Mouse (Mus musculus) embryo, embryonic 10.5 days (tissue): ENCODE data around the gene Zfp36l3.
"Not testable (repeated sequence)": the region's sequence is repeated elsewhere in the genome, so short reads cannot be mapped to it uniquely, and the experiment has no call there.

Source experiments
- DNase-seq: peaks from one replicate; pipeline ENCODE4 v3.0.0-alpha.2; 2015; ENCODE audit warnings: low spot score

Gene Zfp36l3

DNA sequence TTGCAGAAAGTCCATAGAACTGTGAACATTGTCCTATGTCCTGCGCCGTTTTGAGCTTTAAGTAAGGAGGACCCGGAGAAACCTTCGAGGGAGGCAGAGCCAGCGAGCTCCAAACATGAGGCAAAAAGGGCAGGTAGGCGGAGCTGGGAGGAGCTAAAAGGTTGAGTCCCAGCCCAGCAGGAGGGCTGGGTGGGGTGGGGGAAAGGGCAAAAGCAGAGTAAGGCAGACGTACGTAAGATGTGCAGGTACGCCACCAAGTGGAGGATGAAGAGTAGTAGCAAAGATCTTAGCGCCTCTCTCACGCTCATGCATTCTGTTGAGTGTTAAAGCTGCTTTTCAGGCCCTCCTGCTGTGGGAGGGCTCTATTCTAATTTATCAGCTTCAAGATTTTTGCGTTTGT lies at the start of gene Zfp36l3:
Gene Zfp36l3, minus strand, starts transcription at position 119 of the 400 bp plus-strand sequence.
- no peak for DNase-seq

DNA sequence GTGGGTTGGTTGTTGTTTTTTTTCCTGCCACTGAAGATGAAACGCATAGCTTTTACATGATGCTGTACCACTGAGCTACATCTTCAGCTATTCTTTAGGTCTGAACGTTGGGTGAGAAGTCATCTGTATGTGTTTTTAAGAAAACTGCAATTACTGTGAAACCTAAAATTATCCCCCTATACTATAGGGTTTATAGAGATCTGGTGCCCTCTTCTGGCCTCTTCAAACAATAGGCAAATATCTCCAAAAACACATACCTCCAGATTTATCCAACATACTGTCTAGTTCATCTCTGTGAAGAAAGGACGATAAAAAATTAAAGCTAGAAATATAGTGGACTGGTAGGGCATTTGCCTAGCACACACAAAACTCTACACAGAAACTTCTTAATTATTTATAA lies 22.9 kb upstream of the Zfp36l3 start:
- DNase-seq = peak; percentile 50

DNA sequence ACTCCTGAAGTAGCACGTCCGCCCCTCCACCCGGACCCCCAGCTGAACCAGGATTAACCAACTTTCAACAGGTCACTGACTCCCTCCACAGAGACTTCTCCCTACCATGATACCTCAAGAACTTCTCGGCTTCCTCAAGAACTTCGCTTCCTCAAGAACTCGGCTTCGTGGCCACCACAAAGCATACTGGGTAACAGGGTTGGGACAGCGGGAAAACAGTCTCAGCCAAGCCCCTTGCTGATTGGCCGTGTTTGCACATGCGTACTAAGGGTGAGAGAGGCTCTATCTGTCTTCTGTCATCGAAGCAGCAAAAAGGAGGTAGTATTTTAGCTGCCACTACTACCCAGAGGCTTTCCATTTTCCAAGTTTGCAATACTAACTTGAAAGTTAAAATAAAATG lies 21.3 kb upstream of the Zfp36l3 start, which contains the start of gene Xlr:
Gene Xlr, minus strand, starts transcription at position 188 of the 400 bp plus-strand sequence.
- DNase-seq = not testable (repeated sequence)

DNA sequence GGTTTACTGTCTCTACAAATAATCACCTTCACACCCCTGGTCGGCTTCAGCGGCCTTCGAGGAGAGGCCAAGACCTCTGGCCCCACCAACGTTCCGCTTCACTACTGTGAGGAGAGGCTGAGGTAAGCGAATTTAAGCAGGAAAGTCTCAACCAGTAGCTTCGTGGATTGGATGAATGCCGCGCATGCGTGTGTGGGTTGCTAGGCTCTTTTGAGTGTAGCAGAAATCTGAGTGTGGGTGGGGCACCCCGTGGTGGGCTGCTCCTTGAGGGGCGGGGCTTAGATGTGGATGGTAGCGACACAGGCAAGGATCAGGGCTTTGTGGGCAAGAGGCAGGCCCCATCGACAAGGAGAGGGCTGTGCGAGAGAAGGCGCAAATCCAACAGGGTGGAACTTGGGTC lies 18.5 kb downstream of the Zfp36l3 start, which contains the start of gene 1700013H16Rik:
Gene 1700013H16Rik, minus strand, starts transcription at position 96 of the 400 bp plus-strand sequence.
- DNase-seq = no peak

DNA sequence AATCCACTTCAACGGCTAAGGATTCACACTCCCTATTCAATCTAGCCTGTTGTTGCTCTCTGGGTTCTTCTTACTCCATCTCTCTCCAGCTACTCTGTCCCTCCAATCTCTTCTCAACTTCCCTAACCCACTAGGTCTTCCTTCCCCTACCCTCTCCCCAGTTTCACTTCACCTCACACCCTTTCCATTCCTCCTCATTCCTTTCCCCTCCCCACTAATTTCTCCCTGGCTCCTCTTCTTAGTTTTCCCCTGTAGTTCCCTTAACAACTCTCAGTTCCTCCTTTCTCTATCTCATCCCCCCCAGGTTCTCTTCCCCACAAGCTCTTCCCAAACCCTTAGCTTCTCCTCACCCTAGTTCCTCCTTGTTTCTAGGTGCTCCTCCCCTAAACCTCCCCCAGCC lies 23.3 kb downstream of the Zfp36l3 start:
- DNase-seq = no peak

DNA sequence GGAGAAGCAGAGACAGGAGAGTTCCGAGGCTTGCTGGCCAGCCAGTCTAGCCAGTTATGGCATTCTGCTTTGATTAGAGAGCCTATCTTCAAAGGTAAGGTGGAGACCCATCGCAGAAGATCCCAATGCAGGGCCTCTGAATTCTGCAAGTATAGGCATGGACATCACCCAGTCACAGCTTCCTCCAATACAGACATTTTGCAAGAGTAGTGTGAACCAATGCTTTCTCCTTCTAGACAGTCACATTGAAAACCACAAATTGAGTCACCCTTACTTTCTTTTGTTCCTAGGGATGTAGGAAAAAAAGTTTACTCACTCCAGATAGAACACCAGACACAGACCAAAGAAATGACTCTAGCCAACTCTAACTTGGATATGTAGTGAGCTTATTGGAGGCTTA lies 47.2 kb downstream of the Zfp36l3 start:
- DNase-seq = no peak

DNA sequence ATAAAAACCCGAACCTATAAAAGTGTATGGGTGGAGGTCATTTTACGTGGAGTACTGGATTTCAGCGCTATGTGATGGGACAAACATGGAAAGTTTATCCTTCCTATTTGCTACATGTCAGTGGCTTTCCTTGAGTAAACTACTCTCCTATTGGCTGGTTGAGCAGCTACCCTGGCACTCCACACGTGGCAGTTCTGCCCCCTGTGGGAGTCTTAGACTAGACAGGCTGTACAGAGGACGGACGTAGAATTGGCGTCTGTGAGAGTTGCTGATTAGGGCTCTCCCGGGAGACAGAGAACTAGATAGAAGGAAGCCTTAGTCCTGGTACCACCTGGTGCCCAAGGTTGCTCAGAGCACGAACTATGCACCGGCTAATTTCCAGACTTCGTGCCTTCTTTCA lies 51.6 kb downstream of the Zfp36l3 start, which contains the start of gene 4930502E18Rik:
Gene 4930502E18Rik, plus strand, starts transcription at position 231 of the 400 bp plus-strand sequence.
- DNase-seq = no peak
